10 mouse cellular contexts compared by ENCODE assay signal in genomic region chr15:78510121-78510576, GRCm38 (mm10). TPM values are rescaled to one million over a fixed set of nuclear protein-coding genes. Genes with fewer than 3 reads are reported as not detected.
DNase-seq lines count a peak whose midpoint lies in the region; ATAC-seq lines count a peak whose summit lies in the region.
"Had no signal": no experiment of that assay in that cellular context is flagged by ENCODE, and none has a peak within 500 bp of the region (broad histone marks: within the 10 kb centered on the region; RNA-seq: fewer than 3 reads in every experiment).

No protein-coding gene starts in this region.

- H3K27me3 ChIP-seq in hindbrain, embryonic 10.5 days (ENCODE audit: insufficient read depth, poor library complexity, severe bottlenecking), result no peaks in the 10 kb centered on the region
- no peaks in the 10 kb centered on the region; the same call in 1 of the 2 replicates for H3K27me3 ChIP-seq in hindbrain, embryonic 12.5 days
- no peaks in the 10 kb centered on the region for H3K27me3 ChIP-seq in embryonic facial prominence, embryonic 12.5 days
- H3K27me3 ChIP-seq in midbrain, embryonic 15.5 days (replicated peaks), result no peaks in the 10 kb centered on the region
- H3K27me3 ChIP-seq: stomach, embryonic 15.5 days had no signal

- no peak for ATAC-seq in hindbrain, embryonic 12.5 days (ENCODE audit: low FRiP score)
- ATAC-seq in embryonic facial prominence, embryonic 12.5 days (ENCODE audit: insufficient number of reproducible peaks, insufficient read depth, low FRiP score, low TSS enrichment), result no peak
- no peak for ATAC-seq in midbrain, embryonic 15.5 days (replicated peaks)

- H3K27ac ChIP-seq in hindbrain, embryonic 10.5 days, result peak overlapping the region; percentile 81
- no peak overlapping the region for H3K27ac ChIP-seq in hindbrain, embryonic 12.5 days
- no peak overlapping the region for H3K27ac ChIP-seq in embryonic facial prominence, embryonic 12.5 days
- no peak overlapping the region for H3K27ac ChIP-seq in midbrain, embryonic 15.5 days
- H3K27ac ChIP-seq: stomach, embryonic 15.5 days had no signal

- no peak overlapping the region for H3K4me2 ChIP-seq in hindbrain, embryonic 12.5 days (replicated peaks)
- H3K4me2 ChIP-seq in embryonic facial prominence, embryonic 12.5 days (replicated peaks), result no peak overlapping the region
- peak overlapping the region; percentile 4; the same call in 1 of the 2 replicates for H3K4me2 ChIP-seq in midbrain, embryonic 15.5 days

- H3K4me1 ChIP-seq in hindbrain, embryonic 10.5 days (replicated peaks), result peaks cover 24% of the 10 kb centered on the region
- H3K4me1 ChIP-seq in hindbrain, embryonic 12.5 days, result peaks cover 13% of the 10 kb centered on the region
- peaks cover 12% of the 10 kb centered on the region; the same call in 1 of the 2 replicates for H3K4me1 ChIP-seq in embryonic facial prominence, embryonic 12.5 days
- H3K4me1 ChIP-seq in midbrain, embryonic 15.5 days, result peaks cover 6% of the 10 kb centered on the region

- H3K9me3 ChIP-seq in hindbrain, embryonic 10.5 days, result no peaks in the 10 kb centered on the region
- H3K9me3 ChIP-seq in hindbrain, embryonic 12.5 days (replicated peaks), result 0 out of 2 replicates have a peak, but pooled peaks cover under 1% of the 10 kb centered on the region
- H3K9me3 ChIP-seq in embryonic facial prominence, embryonic 12.5 days, result no peaks in the 10 kb centered on the region
- H3K9me3 ChIP-seq in midbrain, embryonic 15.5 days, result no peaks in the 10 kb centered on the region
- H3K9me3 ChIP-seq: stomach, embryonic 15.5 days had no signal

- 0 out of 2 replicates have a peak overlapping the region, but pooled peaks have one; percentile 10 for H3K4me3 ChIP-seq in hindbrain, embryonic 10.5 days
- H3K4me3 ChIP-seq in hindbrain, embryonic 12.5 days, result no peak overlapping the region
- H3K4me3 ChIP-seq in embryonic facial prominence, embryonic 12.5 days, result no peak overlapping the region
- no peak overlapping the region for H3K4me3 ChIP-seq in midbrain, embryonic 15.5 days
- H3K4me3 ChIP-seq: erythroblast, embryonic 14.5 days; stomach, embryonic 15.5 days had no signal

- WGBS in hindbrain, embryonic 10.5 days, result 63% methylated on average over 8 of the region's 8 CpGs
- WGBS in hindbrain, embryonic 12.5 days, result 60% methylated on average over 8 of the region's 8 CpGs
- WGBS in embryonic facial prominence, embryonic 12.5 days, result 71% methylated on average over 8 of the region's 8 CpGs
- 54% methylated on average over 8 of the region's 8 CpGs for WGBS in midbrain, embryonic 15.5 days

- intact Hi-C loops in left cerebral cortex, postnatal 36 days (cut with DNase I), result loop anchor here (5.0 kb wide), 2 partner anchors 63 to 72 kb away; no protein-coding TSS in a partner anchor

- H3K9ac ChIP-seq in hindbrain, embryonic 12.5 days, result no peak overlapping the region
- 0 out of 2 replicates have a peak overlapping the region, but pooled peaks have one; percentile 7 for H3K9ac ChIP-seq in embryonic facial prominence, embryonic 12.5 days
- H3K9ac ChIP-seq in midbrain, embryonic 15.5 days, result no peak overlapping the region
- H3K9ac ChIP-seq: stomach, embryonic 15.5 days had no signal

- no peaks in the 10 kb centered on the region for H3K36me3 ChIP-seq in hindbrain, embryonic 10.5 days
- H3K36me3 ChIP-seq in hindbrain, embryonic 12.5 days, result no peaks in the 10 kb centered on the region
- no peaks in the 10 kb centered on the region for H3K36me3 ChIP-seq in embryonic facial prominence, embryonic 12.5 days
- H3K36me3 ChIP-seq in midbrain, embryonic 15.5 days (replicated peaks), result no peaks in the 10 kb centered on the region
- H3K36me3 ChIP-seq: stomach, embryonic 15.5 days had no signal

- DNase-seq in hindbrain, embryonic 10.5 days (ENCODE audit: low spot score), result no peak
- DNase-seq in CD4-positive helper T cell, adult 2 months (ENCODE audit: low read depth, low spot score), result peak; percentile 71
- no peak for DNase-seq in urinary bladder, postnatal 4 days (ENCODE audit: low spot score in 2 of 2)
- DNase-seq in left cerebral cortex, postnatal 36 days (ENCODE audit: low spot score in 2 of 2), result no peak
- DNase-seq in thymus, postnatal 36 days, result no peak

RNA-seq across cellular contexts. Expression of gene Il2rb, which starts 15.1 kb away (rescaled TPM):
- polyA plus RNA-seq in hindbrain, embryonic 10.5 days (2016; fragmentation: Nextera tagmentation; extraction: Ambion mirVana), result not detected in 2 replicates
- polyA plus RNA-seq in hindbrain, embryonic 12.5 days (2016; fragmentation: Nextera tagmentation; extraction: Ambion mirVana), result 0.07 and 0.14 TPM in 2 replicates
- 0.06 and 0.09 TPM in 2 replicates for polyA plus RNA-seq in embryonic facial prominence, embryonic 12.5 days (2016; fragmentation: Nextera tagmentation; extraction: Ambion mirVana)
- 0.05 TPM in 1 of 2 replicates, not detected in the other for polyA plus RNA-seq in midbrain, embryonic 15.5 days (2015; fragmentation: Nextera tagmentation; extraction: Ambion mirVana)
- total RNA-seq in left cerebral cortex, postnatal 36 days (2021), result under 1 TPM; 0.16 to 0.20 TPM

RNA-seq across cellular contexts. Expression of gene C1qtnf6, which starts 21.1 kb away (rescaled TPM):
- polyA plus RNA-seq in hindbrain, embryonic 10.5 days (2016; fragmentation: Nextera tagmentation; extraction: Ambion mirVana), result 9.8 and 9.9 TPM in 2 replicates
- 11.6 and 13.0 TPM in 2 replicates for polyA plus RNA-seq in hindbrain, embryonic 12.5 days (2016; fragmentation: Nextera tagmentation; extraction: Ambion mirVana)
- polyA plus RNA-seq in embryonic facial prominence, embryonic 12.5 days (2016; fragmentation: Nextera tagmentation; extraction: Ambion mirVana), result 21.0 and 22.9 TPM in 2 replicates
- 6.6 and 7.5 TPM in 2 replicates for polyA plus RNA-seq in midbrain, embryonic 15.5 days (2015; fragmentation: Nextera tagmentation; extraction: Ambion mirVana)
- total RNA-seq in left cerebral cortex, postnatal 36 days (2021), result 1 to 10 TPM; 2.0 to 2.5 TPM
- polyA plus RNA-seq: erythroblast, embryonic 14.5 days had no signal

RNA-seq across cellular contexts. Expression of gene Sstr3, which starts 34.3 kb away (rescaled TPM):
- polyA plus RNA-seq in hindbrain, embryonic 10.5 days (2016; fragmentation: Nextera tagmentation; extraction: Ambion mirVana), result 0.04 and 0.22 TPM in 2 replicates
- polyA plus RNA-seq in hindbrain, embryonic 12.5 days (2016; fragmentation: Nextera tagmentation; extraction: Ambion mirVana), result 0.09 and 0.57 TPM in 2 replicates
- not detected in 2 replicates for polyA plus RNA-seq in embryonic facial prominence, embryonic 12.5 days (2016; fragmentation: Nextera tagmentation; extraction: Ambion mirVana)
- 0.31 and 0.56 TPM in 2 replicates for polyA plus RNA-seq in midbrain, embryonic 15.5 days (2015; fragmentation: Nextera tagmentation; extraction: Ambion mirVana)
- 10 to 100 TPM; 21.3 to 22.4 TPM for total RNA-seq in left cerebral cortex, postnatal 36 days (2021)
- polyA plus RNA-seq: erythroblast, embryonic 14.5 days had no signal

RNA-seq across cellular contexts. Expression of gene Tmprss6, which starts 41.7 kb away (rescaled TPM):
- not detected in 2 replicates for polyA plus RNA-seq in hindbrain, embryonic 10.5 days (2016; fragmentation: Nextera tagmentation; extraction: Ambion mirVana)
- polyA plus RNA-seq in hindbrain, embryonic 12.5 days (2016; fragmentation: Nextera tagmentation; extraction: Ambion mirVana), result 0.14 TPM in 1 of 2 replicates, not detected in the other
- 0.66 and 1.4 TPM in 2 replicates for polyA plus RNA-seq in embryonic facial prominence, embryonic 12.5 days (2016; fragmentation: Nextera tagmentation; extraction: Ambion mirVana)
- polyA plus RNA-seq in midbrain, embryonic 15.5 days (2015; fragmentation: Nextera tagmentation; extraction: Ambion mirVana), result 0.28 and 0.61 TPM in 2 replicates
- 1 to 10 TPM in 1 of 2 experiments, under 1 TPM in 1; 0.10 to 1.0 TPM for total RNA-seq in left cerebral cortex, postnatal 36 days (2021)
